Mouse (Mus musculus): ENCODE results near the gene Rpl3l. TPM values are rescaled to one million over a fixed set of nuclear protein-coding genes. Genes with fewer than 3 reads are reported as not detected.

Gene Rpl3l
- polyA plus RNA-seq, 1 experiment from 2014 or later = 0.40 TPM

DNA sequence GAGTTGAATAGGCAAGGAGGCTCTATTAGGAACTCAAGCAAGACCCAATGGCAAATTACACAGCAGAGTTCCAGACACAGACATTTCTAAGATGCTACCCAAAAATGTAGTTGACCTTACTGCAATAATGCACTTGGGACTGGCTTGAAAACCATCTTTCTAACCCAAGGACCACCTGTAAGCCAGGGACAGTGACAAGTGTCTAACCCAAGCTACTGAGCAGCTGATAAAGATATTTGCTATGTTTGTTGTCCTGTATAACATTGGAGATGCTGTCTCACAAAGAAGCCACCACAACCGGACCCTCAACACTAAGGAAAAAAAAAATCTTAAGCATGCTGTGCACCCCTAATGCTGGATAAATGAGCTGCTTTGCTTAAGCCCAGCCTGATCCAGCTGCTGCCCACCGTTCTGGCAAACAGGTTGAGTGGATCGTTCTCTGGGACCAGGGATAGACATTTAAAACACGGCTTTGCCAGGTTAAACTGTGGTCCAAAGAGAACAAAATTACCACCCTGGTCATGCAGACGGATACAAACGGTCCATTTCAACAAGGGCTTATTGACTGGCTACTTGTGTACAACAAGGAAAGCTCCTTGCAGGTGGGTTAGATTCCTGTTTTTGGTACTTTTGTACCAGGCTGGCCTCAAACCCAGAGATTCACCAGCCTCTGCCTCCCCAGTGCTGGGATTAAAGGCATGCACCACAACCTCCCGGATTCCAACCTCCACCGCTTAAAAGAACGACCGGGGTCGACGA, 4.3 kb upstream of the Rpl3l start:
- Histone ChIP-seq H3K9me3 (replicated peaks; ENCODE audit: control insufficient read depth, low read length) (no peaks in the 10 kb centered on the region), H3K9ac (ENCODE audit: low read depth, low read length) (peak overlapping the region; percentile 95), H3K4me2 (peak overlapping the region; percentile 88), H3K36me3 (ENCODE audit: control insufficient read depth, insufficient read depth, low read length) (peaks cover 12% of the 10 kb centered on the region), H3K27me3 (ENCODE audit: control insufficient read depth, insufficient read depth, low read length) (peaks cover 3% of the 10 kb centered on the region; the same call in 1 of the 2 replicates), H3K27ac (ENCODE audit: low read depth, low read length) (peak overlapping the region; percentile 85), H3K4me1 (ENCODE audit: control insufficient read depth, insufficient read depth, low read length) (peaks cover 23% of the 10 kb centered on the region), H3K4me3 (ENCODE audit: low read depth, low read length) (peak overlapping the region; percentile 91)
- ATAC-seq (replicated peaks; ENCODE audit: insufficient number of reproducible peaks, low FRiP score, low TSS enrichment) = no peak
- WGBS (ENCODE audit: insufficient replicate concordance) = 3% methylated on average over 12 of the region's 12 CpGs

DNA sequence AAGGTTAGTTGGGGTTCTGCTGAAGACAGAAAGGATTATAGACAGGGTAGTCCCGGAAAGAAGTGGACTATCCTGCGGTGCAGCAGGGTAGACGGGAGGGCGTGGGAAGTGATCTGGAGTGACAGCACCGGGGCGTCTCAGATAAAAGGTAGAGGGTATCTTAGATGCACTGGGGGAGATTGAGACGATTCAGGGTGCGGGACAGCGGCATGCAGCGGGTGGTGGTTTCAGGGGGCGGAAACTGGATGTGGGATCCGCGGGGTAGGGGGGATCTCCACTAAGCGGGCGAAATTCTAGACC, 3.8 kb upstream of the Rpl3l start:
- WGBS (ENCODE audit: insufficient replicate concordance) = 0% methylated on average over 15 of the region's 15 CpGs
- Histone ChIP-seq H3K4me3 (ENCODE audit: low read depth, low read length) (peak overlapping the region; percentile 91), H3K9ac (ENCODE audit: low read depth, low read length) (peak overlapping the region; percentile 95), H3K4me2 (peak overlapping the region; percentile 88), H3K27me3 (ENCODE audit: control insufficient read depth, insufficient read depth, low read length) (peaks cover 3% of the 10 kb centered on the region; the same call in 1 of the 2 replicates), H3K36me3 (ENCODE audit: control insufficient read depth, insufficient read depth, low read length) (peaks cover 12% of the 10 kb centered on the region), H3K9me3 (replicated peaks; ENCODE audit: control insufficient read depth, low read length) (no peaks in the 10 kb centered on the region), H3K4me1 (ENCODE audit: control insufficient read depth, insufficient read depth, low read length) (peaks cover 23% of the 10 kb centered on the region), H3K27ac (ENCODE audit: low read depth, low read length) (peak overlapping the region; percentile 85)
- ATAC-seq (replicated peaks; ENCODE audit: insufficient number of reproducible peaks, low FRiP score, low TSS enrichment) = peak; percentile 12; the same call in 1 of the 2 replicates

DNA sequence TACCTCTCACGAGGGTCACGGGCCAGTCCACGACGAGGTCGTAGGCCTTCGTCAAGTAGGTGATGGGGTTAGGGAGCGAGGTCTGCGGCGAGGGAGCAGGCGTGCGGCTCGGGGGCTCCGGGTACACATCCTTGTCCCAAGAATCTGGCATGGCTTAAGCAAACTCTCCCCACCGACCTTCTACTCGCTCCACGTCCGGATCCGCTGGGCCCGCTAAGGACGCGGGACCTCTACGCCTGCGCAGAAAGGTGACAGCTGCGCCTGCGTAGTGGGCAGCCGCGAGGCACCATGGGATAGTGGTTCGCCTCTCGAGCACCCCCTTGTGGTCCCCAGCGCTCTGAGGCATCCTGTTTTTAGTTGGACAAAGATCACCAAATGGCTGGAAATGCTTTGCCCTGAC, 3.4 kb upstream of the Rpl3l start, which contains the start of gene Ndufb10:
Gene Ndufb10, minus strand, starts transcription at position 295 of the 400 bp plus-strand sequence.
- peaks cover 23% of the 10 kb centered on the region for H3K4me1 ChIP-seq (ENCODE audit: control insufficient read depth, insufficient read depth, low read length)
- H3K4me3 ChIP-seq (ENCODE audit: low read depth, low read length) = peak within 1 kb of the TSS; percentile 91
- WGBS (ENCODE audit: insufficient replicate concordance) = under 1% methylated on average over 30 of the region's 30 CpGs
- peak within 1 kb of the TSS; percentile 85 for H3K27ac ChIP-seq (ENCODE audit: low read depth, low read length)
- peak within 1 kb of the TSS; percentile 88 for H3K4me2 ChIP-seq
- H3K9ac ChIP-seq (ENCODE audit: low read depth, low read length) = peak within 1 kb of the TSS; percentile 95
- ATAC-seq (replicated peaks; ENCODE audit: insufficient number of reproducible peaks, low FRiP score, low TSS enrichment) = peak; percentile 60
- H3K27me3 ChIP-seq (ENCODE audit: control insufficient read depth, insufficient read depth, low read length) = peaks cover 3% of the 10 kb centered on the region; the same call in 1 of the 2 replicates
- peaks cover 12% of the 10 kb centered on the region for H3K36me3 ChIP-seq (ENCODE audit: control insufficient read depth, insufficient read depth, low read length)
- no peaks in the 10 kb centered on the region for H3K9me3 ChIP-seq (replicated peaks; ENCODE audit: control insufficient read depth, low read length)

DNA sequence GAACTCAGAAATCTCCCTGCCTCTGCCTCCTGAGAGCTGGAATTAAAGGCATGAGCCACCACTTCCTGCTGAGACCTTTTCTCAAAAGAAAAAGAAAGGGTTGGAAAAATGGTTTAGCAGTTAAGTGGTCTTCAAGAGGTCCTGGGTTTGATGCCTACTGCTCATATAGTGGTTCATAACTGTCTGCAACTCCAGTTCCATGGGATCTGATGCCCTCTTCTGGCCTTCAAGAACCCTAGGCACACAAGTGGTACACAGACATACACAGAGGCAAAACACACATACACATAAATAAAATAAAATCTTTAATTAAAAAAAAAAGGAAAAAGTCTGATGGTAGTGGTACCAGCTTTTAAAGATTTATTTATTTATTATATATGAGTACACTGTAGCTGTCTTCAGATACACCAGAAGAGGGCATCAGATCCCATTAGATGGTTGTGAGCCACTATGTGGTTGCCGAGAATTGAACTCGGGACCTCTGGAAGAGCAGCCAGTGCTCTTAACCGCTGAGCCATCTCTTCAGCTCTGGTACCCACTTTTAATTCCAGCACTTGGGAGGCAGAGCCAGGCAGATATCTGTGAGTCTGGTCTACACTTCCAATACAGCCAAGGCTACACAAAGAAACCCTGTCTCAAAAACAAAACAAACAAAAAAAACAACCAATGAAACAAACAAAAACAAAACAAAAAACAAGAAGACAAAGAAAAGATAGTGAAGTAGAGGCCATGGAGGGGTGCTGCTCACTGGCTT, 1.8 kb upstream of the Rpl3l start:
- Histone ChIP-seq H3K36me3 (ENCODE audit: control insufficient read depth, insufficient read depth, low read length) (peaks cover 12% of the 10 kb centered on the region), H3K4me1 (ENCODE audit: control insufficient read depth, insufficient read depth, low read length) (peaks cover 23% of the 10 kb centered on the region), H3K4me2 (no peak overlapping the region), H3K27me3 (ENCODE audit: control insufficient read depth, insufficient read depth, low read length) (peaks cover 3% of the 10 kb centered on the region; the same call in 1 of the 2 replicates), H3K4me3 (ENCODE audit: low read depth, low read length) (no peak overlapping the region), H3K9me3 (replicated peaks; ENCODE audit: control insufficient read depth, low read length) (no peaks in the 10 kb centered on the region), H3K27ac (ENCODE audit: low read depth, low read length) (no peak overlapping the region), H3K9ac (ENCODE audit: low read depth, low read length) (no peak overlapping the region)
- ATAC-seq (replicated peaks; ENCODE audit: insufficient number of reproducible peaks, low FRiP score, low TSS enrichment) = no peak
- WGBS (ENCODE audit: insufficient replicate concordance) = 71% methylated on average over 3 of the region's 3 CpGs

DNA sequence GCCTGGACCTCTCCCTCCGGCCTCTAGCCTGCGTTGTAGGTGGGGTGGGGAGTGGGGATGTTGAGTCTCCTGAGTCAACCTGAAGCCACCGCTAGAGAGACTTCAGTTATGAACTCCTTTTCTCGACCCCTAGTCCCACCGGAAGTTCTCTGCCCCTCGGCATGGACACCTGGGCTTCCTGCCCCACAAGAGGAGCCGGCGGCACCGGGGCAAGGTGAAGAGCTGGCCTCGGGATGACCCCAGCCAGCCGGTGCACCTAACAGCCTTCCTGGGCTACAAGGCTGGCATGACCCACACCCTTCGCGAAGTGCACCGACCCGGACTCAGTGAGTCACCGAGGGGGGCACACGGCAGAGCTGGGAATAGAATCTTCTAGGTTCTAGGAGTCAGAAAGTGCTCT, 564 bp downstream of the Rpl3l start:
- Histone ChIP-seq H3K27ac (ENCODE audit: low read depth, low read length) (no peak overlapping the region), H3K9ac (ENCODE audit: low read depth, low read length) (no peak overlapping the region), H3K27me3 (ENCODE audit: control insufficient read depth, insufficient read depth, low read length) (peaks cover 3% of the 10 kb centered on the region; the same call in 1 of the 2 replicates), H3K4me1 (ENCODE audit: control insufficient read depth, insufficient read depth, low read length) (peaks cover 9% of the 10 kb centered on the region), H3K36me3 (ENCODE audit: control insufficient read depth, insufficient read depth, low read length) (no peaks in the 10 kb centered on the region), H3K9me3 (replicated peaks; ENCODE audit: control insufficient read depth, low read length) (no peaks in the 10 kb centered on the region), H3K4me3 (ENCODE audit: low read depth, low read length) (no peak overlapping the region), H3K4me2 (no peak overlapping the region)
- ATAC-seq (replicated peaks; ENCODE audit: insufficient number of reproducible peaks, low FRiP score, low TSS enrichment) = no peak
- 67% methylated on average over 17 of the region's 17 CpGs for WGBS (ENCODE audit: insufficient replicate concordance)

DNA sequence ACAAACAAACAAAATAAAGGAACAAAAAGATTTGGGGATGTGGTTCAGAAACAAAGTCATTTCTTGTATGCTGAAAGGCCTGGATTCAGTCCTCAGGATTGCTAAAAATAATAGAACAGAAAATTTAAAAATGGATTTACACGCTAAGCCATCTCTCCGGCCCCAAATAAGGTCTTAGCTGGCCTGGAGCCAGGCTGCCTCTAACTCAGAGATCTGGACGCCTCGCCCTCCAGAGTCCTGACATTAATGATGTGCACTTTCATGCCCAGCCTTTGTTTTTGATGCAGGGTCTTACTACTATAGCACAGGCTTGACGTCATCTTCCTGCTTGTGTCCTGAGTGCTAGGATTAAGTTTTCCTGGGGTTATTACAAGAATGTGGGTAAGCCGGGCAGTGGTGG, 1.4 kb downstream of the Rpl3l start:
- Histone ChIP-seq H3K9ac (ENCODE audit: low read depth, low read length) (no peak overlapping the region), H3K36me3 (ENCODE audit: control insufficient read depth, insufficient read depth, low read length) (no peaks in the 10 kb centered on the region), H3K4me2 (no peak overlapping the region), H3K4me1 (ENCODE audit: control insufficient read depth, insufficient read depth, low read length) (peaks cover 6% of the 10 kb centered on the region; the same call in 1 of the 2 replicates), H3K9me3 (replicated peaks; ENCODE audit: control insufficient read depth, low read length) (no peaks in the 10 kb centered on the region), H3K27ac (ENCODE audit: low read depth, low read length) (no peak overlapping the region), H3K4me3 (ENCODE audit: low read depth, low read length) (no peak overlapping the region), H3K27me3 (ENCODE audit: control insufficient read depth, insufficient read depth, low read length) (peaks cover 3% of the 10 kb centered on the region; the same call in 1 of the 2 replicates)
- WGBS (ENCODE audit: insufficient replicate concordance) = 81% methylated on average over 6 of the region's 6 CpGs
- no peak for ATAC-seq (replicated peaks; ENCODE audit: insufficient number of reproducible peaks, low FRiP score, low TSS enrichment)

DNA sequence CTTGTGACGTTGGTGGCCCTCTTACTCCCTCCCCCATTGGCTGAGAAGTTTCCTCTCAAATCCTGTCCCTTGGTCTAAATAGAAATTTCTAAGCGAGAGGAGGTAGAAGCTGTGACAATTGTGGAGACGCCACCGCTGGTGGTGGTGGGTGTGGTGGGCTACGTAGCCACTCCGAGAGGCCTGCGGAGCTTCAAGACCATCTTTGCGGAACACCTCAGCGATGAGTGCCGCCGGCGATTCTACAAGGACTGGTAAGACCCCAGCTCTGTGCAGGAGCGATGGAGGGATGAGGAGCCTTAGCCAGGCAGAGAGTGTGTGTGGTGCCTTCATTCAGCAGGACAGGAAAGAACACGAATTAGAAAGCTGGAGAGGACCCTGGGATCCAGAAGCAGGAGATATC, 3.2 kb downstream of the Rpl3l start:
- no peak overlapping the region for H3K4me2 ChIP-seq
- no peak overlapping the region for H3K4me3 ChIP-seq (ENCODE audit: low read depth, low read length)
- WGBS (ENCODE audit: insufficient replicate concordance) = 79% methylated on average over 14 of the region's 14 CpGs
- no peak for ATAC-seq (replicated peaks; ENCODE audit: insufficient number of reproducible peaks, low FRiP score, low TSS enrichment)
- no peaks in the 10 kb centered on the region for H3K9me3 ChIP-seq (replicated peaks; ENCODE audit: control insufficient read depth, low read length)
- H3K27me3 ChIP-seq (ENCODE audit: control insufficient read depth, insufficient read depth, low read length) = peaks cover 3% of the 10 kb centered on the region; the same call in 1 of the 2 replicates
- H3K36me3 ChIP-seq (ENCODE audit: control insufficient read depth, insufficient read depth, low read length) = no peaks in the 10 kb centered on the region
- H3K9ac ChIP-seq (ENCODE audit: low read depth, low read length) = no peak overlapping the region
- H3K27ac ChIP-seq (ENCODE audit: low read depth, low read length) = no peak overlapping the region
- H3K4me1 ChIP-seq (ENCODE audit: control insufficient read depth, insufficient read depth, low read length) = peaks cover 6% of the 10 kb centered on the region; the same call in 1 of the 2 replicates

DNA sequence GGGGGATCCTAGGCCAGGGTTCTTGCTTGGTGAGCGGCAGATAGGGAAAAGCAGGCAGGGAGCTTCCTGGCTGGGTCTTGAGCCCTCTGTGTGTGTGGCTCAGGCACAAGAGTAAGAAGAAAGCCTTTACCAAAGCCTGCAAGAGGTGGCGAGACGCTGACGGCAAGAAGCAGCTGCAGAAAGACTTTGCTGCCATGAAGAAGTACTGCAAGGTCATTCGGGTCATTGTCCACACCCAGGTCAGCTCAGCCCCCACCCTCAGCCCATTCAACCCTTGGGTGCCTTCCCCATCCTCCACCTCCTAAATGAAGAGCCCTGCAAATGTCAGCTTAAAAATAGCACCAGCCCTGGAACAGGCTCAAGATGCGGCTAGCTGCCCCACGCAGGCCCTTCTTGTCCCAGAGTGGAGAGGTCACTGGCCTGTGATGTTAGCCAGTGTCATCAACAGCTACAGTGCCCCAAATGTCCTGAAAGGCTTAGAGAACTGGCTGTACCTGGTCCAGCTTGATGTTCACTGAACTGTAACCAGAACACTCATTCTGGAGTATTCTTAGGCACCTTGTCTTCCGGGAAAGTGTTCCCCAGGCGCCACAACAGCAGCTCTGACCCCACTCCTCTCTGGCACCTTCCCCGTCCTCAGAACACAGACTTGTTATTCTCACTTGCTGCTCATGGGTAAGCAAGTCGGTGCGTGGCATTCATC, 4.8 kb downstream of the Rpl3l start:
- no peaks in the 10 kb centered on the region for H3K36me3 ChIP-seq (ENCODE audit: control insufficient read depth, insufficient read depth, low read length)
- no peak overlapping the region for H3K9ac ChIP-seq (ENCODE audit: low read depth, low read length)
- peak overlapping the region; percentile 47; the same call in 1 of the 2 replicates for H3K27ac ChIP-seq (ENCODE audit: low read depth, low read length)
- no peak for ATAC-seq (replicated peaks; ENCODE audit: insufficient number of reproducible peaks, low FRiP score, low TSS enrichment)
- H3K4me3 ChIP-seq (ENCODE audit: low read depth, low read length) = no peak overlapping the region
- no peak overlapping the region for H3K4me2 ChIP-seq
- peaks cover 2% of the 10 kb centered on the region; the same call in 1 of the 2 replicates for H3K27me3 ChIP-seq (ENCODE audit: control insufficient read depth, insufficient read depth, low read length)
- WGBS (ENCODE audit: insufficient replicate concordance) = 65% methylated on average over 12 of the region's 12 CpGs
- H3K4me1 ChIP-seq (ENCODE audit: control insufficient read depth, insufficient read depth, low read length) = peaks cover 14% of the 10 kb centered on the region
- no peaks in the 10 kb centered on the region for H3K9me3 ChIP-seq (replicated peaks; ENCODE audit: control insufficient read depth, low read length)

Measured in heart, embryonic 11.5 days (tissue).